Mouse (Mus musculus) liver, embryonic 14.5 days (tissue): ENCODE results near the gene Pinlyp.
A peak's percentile ranks its signal among the peaks of the same experiment; 100 is the strongest.

Experiments used
- CTCF ChIP-seq: IDR thresholded peaks from 2 replicates; pipeline ENCODE4 v1.5.1; 2016; ENCODE audit warnings: antibody characterized with exemption, low read depth, control low read depth
- EP300 ChIP-seq: IDR thresholded peaks from 2 replicates; pipeline ENCODE4 v1.6.1; 2016; ENCODE audit warnings: antibody characterized with exemption, low read depth

GRCm38 (mm10) chr7:24591735-24592134 is 45.8 kb upstream of the Pinlyp start:
- TF ChIP-seq EP300, result peak; percentile 64
- peak; percentile 22; the same call in 1 of the 2 replicates for TF ChIP-seq CTCF
